Mouse (Mus musculus) liver, embryonic 12.5 days (tissue): ENCODE data around the gene Gm28051. TPM values are rescaled to one million over a fixed set of nuclear protein-coding genes. Genes with fewer than 3 reads are reported as not detected.

Experiments used
- ATAC-seq: fragments of 200-750 bp; cut with Nextera tagmentation; 2 replicates; pipeline ENCODE4 v1.8.0; 2017; ENCODE audit warnings: moderate number of reproducible peaks, mild to moderate bottlenecking, moderate library complexity
- H3K27ac ChIP-seq: fragments of 300-500 bp; sonication (generic); 2 replicates; pipeline ENCODE4 v1.5.1; 2016; ENCODE audit warnings: mild to moderate bottlenecking
- H3K27me3 ChIP-seq: fragments of 300-500 bp; sonication (generic); replicated peaks from 2 replicates; pipeline ENCODE4 v1.6.1; 2016; ENCODE audit warnings: mild to moderate bottlenecking, moderate library complexity
- H3K36me3 ChIP-seq: fragments of 300-500 bp; sonication (generic); 2 replicates; pipeline ENCODE4 v1.6.1; 2016; ENCODE audit warnings: mild to moderate bottlenecking, moderate library complexity
- H3K4me1 ChIP-seq: fragments of 300-500 bp; sonication (generic); 2 replicates; pipeline ENCODE4 v1.6.1; 2016
- H3K4me2 ChIP-seq: fragments of 300-500 bp; sonication (generic); 2 replicates; pipeline ENCODE4 v1.6.1; 2016; ENCODE audit warnings: mild to moderate bottlenecking, moderate library complexity
- H3K4me3 ChIP-seq: fragments of 300-500 bp; sonication (generic); 2 replicates; pipeline ENCODE4 v1.5.1; 2016; ENCODE audit warnings: mild to moderate bottlenecking, moderate library complexity
- H3K9ac ChIP-seq: fragments of 300-500 bp; sonication (generic); 2 replicates; pipeline ENCODE4 v1.6.1; 2016; ENCODE audit warnings: mild to moderate bottlenecking, moderate library complexity
- H3K9me3 ChIP-seq: fragments of 300-500 bp; sonication (generic); replicated peaks from 2 replicates; pipeline ENCODE4 v1.6.1; 2016; ENCODE audit warnings: mild to moderate bottlenecking, moderate library complexity
- WGBS: fragments of 180-500 bp; shearing (Covaris S2); methylation state at CpG from one replicate; pipeline ENCODE4 v1.1.7; 2016; ENCODE audit not compliant: insufficient replicate concordance; 5-methylcytosine and 5-hydroxymethylcytosine counted together
- polyA plus RNA-seq: library from polyadenylated mRNA; unstranded; fragments of >200 nt; fragmentation: Nextera tagmentation; extraction: Ambion mirVana; gene quantifications from 2 replicates; pipeline ENCODE4 v1.2.1, GENCODE M21; 2016

Gene Gm28051
- polyA plus RNA-seq, result 0.48 TPM in 1 of 2 replicates, not detected in the other

DNA sequence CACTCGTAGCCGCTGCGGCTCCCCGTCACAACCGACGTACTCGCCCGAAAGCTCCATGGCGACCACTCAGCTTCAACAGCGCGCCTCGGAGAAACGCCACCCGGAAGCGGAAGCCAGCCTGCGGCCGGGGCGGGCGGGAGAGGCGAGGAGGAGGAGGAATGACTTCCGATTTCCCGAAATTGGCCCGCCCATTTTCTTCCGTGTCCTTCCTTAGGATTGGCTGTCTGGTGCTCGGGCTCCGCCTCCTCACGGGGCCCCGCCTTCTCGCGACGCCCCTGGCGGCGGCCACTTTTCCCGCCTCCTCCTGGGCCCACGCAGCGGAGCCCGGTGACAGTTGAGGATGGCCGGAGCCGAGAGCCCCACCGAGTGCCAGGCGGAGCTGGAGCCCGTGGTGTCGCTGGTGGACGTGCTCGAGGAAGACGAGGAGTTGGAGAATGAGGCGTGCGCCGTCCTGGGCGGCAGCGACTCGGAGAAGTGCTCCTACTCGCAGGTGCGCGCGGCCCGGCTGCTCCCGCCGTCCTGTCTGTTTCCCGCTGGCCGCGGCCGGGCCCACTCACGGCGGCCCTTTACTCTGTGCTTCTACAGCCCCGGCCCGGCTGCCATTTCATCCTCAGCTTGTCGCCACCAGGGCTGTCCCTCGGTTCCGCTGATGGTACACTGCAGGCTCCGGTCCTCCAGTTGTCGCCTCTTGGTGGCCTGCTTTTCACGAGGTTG, at the start of gene Gm28051, which contains the start of the genes Gon7 and Ubr7:
TSS of gene Gm28051 (minus strand) at position 77 of the 714 bp plus-strand sequence.
TSS of gene Gon7 (minus strand) at position 115 of the 714 bp plus-strand sequence.
TSS of gene Ubr7 (plus strand) at position 279 of the 714 bp plus-strand sequence.
- Histone ChIP-seq H3K4me1 (peaks cover 39% of the 10 kb centered on the region), H3K4me3 (peak within 1 kb of the TSS; percentile 91), H3K9me3 (no peaks in the 10 kb centered on the region), H3K36me3 (peaks cover 42% of the 10 kb centered on the region), H3K4me2 (peak within 1 kb of the TSS; percentile 90), H3K27me3 (no peaks in the 10 kb centered on the region), H3K27ac (peak within 1 kb of the TSS; percentile 83), H3K9ac (peak within 1 kb of the TSS; percentile 94)
- 3% methylated on average over 72 of the region's 73 CpGs for WGBS
- peak; percentile 94 for ATAC-seq

DNA sequence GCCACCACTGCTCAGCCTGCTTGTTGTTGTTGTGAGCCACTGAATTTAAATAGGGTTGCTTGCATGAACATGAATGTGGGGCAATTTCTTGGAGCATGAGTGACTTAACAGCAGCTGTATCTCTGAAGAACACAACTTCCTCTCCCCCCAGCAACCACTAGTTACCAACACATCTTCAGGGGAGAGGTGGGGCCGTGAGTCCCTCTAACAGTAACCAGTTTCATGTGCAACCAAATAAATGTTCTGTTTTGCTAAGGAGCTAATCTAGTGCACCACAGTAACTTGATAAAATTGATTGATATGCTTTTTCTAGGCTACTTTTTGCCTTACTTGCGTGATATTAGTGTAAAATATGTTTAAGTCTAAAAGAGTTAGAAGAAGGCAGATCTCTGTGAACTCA, 42.0 kb upstream of the Gm28051 start:
- no peak overlapping the region for H3K4me3 ChIP-seq
- no peaks in the 10 kb centered on the region for H3K27me3 ChIP-seq
- H3K27ac ChIP-seq, result no peak overlapping the region
- H3K9me3 ChIP-seq, result no peaks in the 10 kb centered on the region
- WGBS, result 47% methylated on average over 2 of the region's 2 CpGs
- no peak overlapping the region for H3K9ac ChIP-seq
- ATAC-seq, result no peak
- peaks cover 31% of the 10 kb centered on the region for H3K36me3 ChIP-seq
- no peaks in the 10 kb centered on the region for H3K4me1 ChIP-seq
- no peak overlapping the region for H3K4me2 ChIP-seq

DNA sequence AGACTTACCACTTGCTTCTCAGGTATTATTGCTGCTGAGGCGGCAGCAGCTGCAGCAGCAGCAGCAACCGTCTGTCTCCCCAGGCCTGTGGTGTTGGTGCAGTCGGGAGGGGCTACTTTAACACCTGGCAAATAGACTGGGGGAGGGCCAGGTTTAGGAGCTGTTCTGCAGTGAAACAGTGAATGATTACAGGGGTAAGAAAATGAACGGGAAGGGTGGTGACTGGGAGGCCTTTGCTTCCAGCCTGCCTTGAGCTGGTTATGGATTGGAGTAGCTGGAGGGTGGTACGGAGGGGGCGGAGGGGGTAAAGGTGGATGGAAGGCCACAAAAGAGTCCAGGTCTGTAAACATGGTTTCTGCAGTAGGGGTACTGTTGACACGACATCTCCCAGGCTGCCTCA, 30.4 kb upstream of the Gm28051 start:
- H3K27ac ChIP-seq, result peak overlapping the region; percentile 47
- H3K9me3 ChIP-seq, result no peaks in the 10 kb centered on the region
- H3K9ac ChIP-seq, result no peak overlapping the region
- H3K4me1 ChIP-seq, result no peaks in the 10 kb centered on the region
- ATAC-seq, result peak; percentile 75
- 72% methylated on average over 7 of the region's 7 CpGs for WGBS
- no peaks in the 10 kb centered on the region for H3K27me3 ChIP-seq
- no peak overlapping the region for H3K4me2 ChIP-seq
- H3K4me3 ChIP-seq, result no peak overlapping the region
- peaks cover 88% of the 10 kb centered on the region for H3K36me3 ChIP-seq

DNA sequence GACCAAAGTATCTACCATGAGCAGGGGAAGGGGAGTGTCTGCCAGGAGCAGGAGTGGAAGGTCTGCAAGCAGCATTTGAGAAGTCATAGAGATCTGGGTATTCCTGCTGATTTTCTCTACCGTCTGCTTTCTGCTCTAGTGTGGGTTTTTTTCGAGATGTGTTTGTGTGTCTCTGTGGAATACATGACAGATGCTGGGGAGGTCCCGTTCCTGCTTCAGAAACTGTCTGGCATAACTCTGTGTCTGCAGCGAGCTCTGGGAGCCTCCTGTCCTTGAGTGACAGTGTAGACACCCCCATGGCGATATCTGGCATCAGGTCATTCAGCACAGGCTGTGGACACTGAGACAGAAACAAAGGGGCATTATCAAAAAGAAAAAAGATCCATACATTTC, 28.0 kb upstream of the Gm28051 start:
- Histone ChIP-seq H3K27me3 (no peaks in the 10 kb centered on the region), H3K4me2 (no peak overlapping the region), H3K36me3 (peaks cover 76% of the 10 kb centered on the region), H3K4me3 (no peak overlapping the region), H3K4me1 (no peaks in the 10 kb centered on the region), H3K9me3 (no peaks in the 10 kb centered on the region), H3K9ac (no peak overlapping the region), H3K27ac (no peak overlapping the region)
- 82% methylated on average over 5 of the region's 5 CpGs for WGBS
- no peak for ATAC-seq

- Histone ChIP-seq H3K4me1 (no peaks in the 10 kb centered on the region), H3K27ac (no peak overlapping the region), H3K9me3 (no peaks in the 10 kb centered on the region), H3K4me3 (no peak overlapping the region), H3K36me3 (peaks cover 72% of the 10 kb centered on the region), H3K9ac (no peak overlapping the region), H3K27me3 (no peaks in the 10 kb centered on the region), H3K4me2 (no peak overlapping the region)
- WGBS, result 84% methylated on average over 19 of the region's 19 CpGs
- no peak for ATAC-seq
Observed at GRCm38 (mm10) chr12:102784899-102785592, 27.5 kb upstream of the Gm28051 start.

DNA sequence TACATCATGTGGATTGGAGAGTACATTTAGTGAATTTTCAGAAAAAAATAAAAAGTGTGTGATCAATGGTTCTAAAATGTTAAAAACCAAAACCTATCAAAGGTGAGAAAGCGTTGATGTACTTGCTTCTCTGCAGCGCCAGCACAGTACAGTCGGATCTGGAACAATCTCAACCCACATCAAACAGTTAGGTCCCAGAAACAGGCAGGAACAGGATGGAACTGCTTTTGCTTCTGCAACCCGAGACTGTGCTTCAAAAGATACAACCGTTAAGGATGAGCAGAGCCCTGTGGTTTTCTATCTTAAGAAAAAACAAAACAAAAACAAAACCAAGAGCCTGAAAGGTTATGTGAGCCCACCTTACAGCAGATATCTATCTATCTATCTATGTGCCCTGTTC, 25.3 kb upstream of the Gm28051 start:
- no peak overlapping the region for H3K4me2 ChIP-seq
- H3K27me3 ChIP-seq, result no peaks in the 10 kb centered on the region
- H3K36me3 ChIP-seq, result peaks cover 64% of the 10 kb centered on the region
- WGBS, result 80% methylated on average over 5 of the region's 5 CpGs
- H3K9ac ChIP-seq, result no peak overlapping the region
- no peaks in the 10 kb centered on the region for H3K9me3 ChIP-seq
- no peaks in the 10 kb centered on the region for H3K4me1 ChIP-seq
- no peak overlapping the region for H3K4me3 ChIP-seq
- no peak for ATAC-seq
- H3K27ac ChIP-seq, result no peak overlapping the region

- no peaks in the 10 kb centered on the region for H3K4me1 ChIP-seq
- no peak overlapping the region for H3K4me2 ChIP-seq
- no peak overlapping the region for H3K9ac ChIP-seq
- ATAC-seq, result 0 out of 2 replicates have a peak, but pooled peaks have one; percentile 59
- no peak overlapping the region for H3K27ac ChIP-seq
- no peaks in the 10 kb centered on the region for H3K27me3 ChIP-seq
- H3K9me3 ChIP-seq, result no peaks in the 10 kb centered on the region
- peaks cover 68% of the 10 kb centered on the region for H3K36me3 ChIP-seq
- 50% methylated on average over 3 of the region's 3 CpGs for WGBS
- H3K4me3 ChIP-seq, result no peak overlapping the region
Observed at GRCm38 (mm10) chr12:102779452-102779851, 21.9 kb upstream of the Gm28051 start.

DNA sequence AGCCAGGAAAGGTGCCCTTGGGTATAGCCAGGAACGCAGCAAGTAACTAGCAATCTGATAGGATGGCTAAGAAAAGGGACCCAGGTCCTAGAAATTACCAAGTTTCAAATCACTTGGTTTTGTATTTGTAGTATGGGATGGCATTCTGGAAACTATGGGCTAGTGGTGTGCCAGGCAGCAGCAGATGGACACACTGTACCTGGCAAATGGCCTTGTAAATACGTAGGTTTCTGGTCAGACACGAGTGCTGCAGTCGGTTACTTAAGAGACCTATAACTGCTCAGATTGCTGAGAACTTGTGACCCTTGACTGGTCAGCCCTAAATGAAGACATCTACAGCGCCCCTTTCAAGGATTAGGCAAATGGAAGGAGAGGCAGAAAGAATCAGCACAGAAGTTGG, 20.6 kb upstream of the Gm28051 start:
- no peaks in the 10 kb centered on the region for H3K27me3 ChIP-seq
- H3K9ac ChIP-seq, result no peak overlapping the region
- no peak overlapping the region for H3K4me2 ChIP-seq
- H3K27ac ChIP-seq, result no peak overlapping the region
- peaks cover 67% of the 10 kb centered on the region for H3K36me3 ChIP-seq
- H3K4me3 ChIP-seq, result no peak overlapping the region
- H3K4me1 ChIP-seq, result no peaks in the 10 kb centered on the region
- WGBS, result 84% methylated on average over 5 of the region's 5 CpGs
- no peaks in the 10 kb centered on the region for H3K9me3 ChIP-seq
- no peak for ATAC-seq

GRCm38 (mm10) chr12:102776035-102776434, 18.5 kb upstream of the Gm28051 start:
- WGBS, result 90% methylated on average over 14 of the region's 14 CpGs
- H3K9me3 ChIP-seq, result peaks cover 4% of the 10 kb centered on the region; the same call in 1 of the 2 replicates
- H3K36me3 ChIP-seq, result peaks cover 77% of the 10 kb centered on the region
- ATAC-seq, result no peak
- no peak overlapping the region for H3K9ac ChIP-seq
- H3K27me3 ChIP-seq, result no peaks in the 10 kb centered on the region
- no peaks in the 10 kb centered on the region for H3K4me1 ChIP-seq
- no peak overlapping the region for H3K4me2 ChIP-seq
- H3K4me3 ChIP-seq, result no peak overlapping the region
- H3K27ac ChIP-seq, result no peak overlapping the region

- Histone ChIP-seq H3K4me1 (no peaks in the 10 kb centered on the region), H3K4me2 (no peak overlapping the region), H3K27ac (no peak overlapping the region), H3K9ac (no peak overlapping the region), H3K4me3 (no peak overlapping the region), H3K27me3 (no peaks in the 10 kb centered on the region), H3K9me3 (peaks cover 4% of the 10 kb centered on the region; the same call in 1 of the 2 replicates), H3K36me3 (peaks cover 97% of the 10 kb centered on the region)
- no peak for ATAC-seq
- WGBS, result 85% methylated on average over 5 of the region's 5 CpGs
Observed at GRCm38 (mm10) chr12:102772676-102773075, 15.1 kb upstream of the Gm28051 start.

DNA sequence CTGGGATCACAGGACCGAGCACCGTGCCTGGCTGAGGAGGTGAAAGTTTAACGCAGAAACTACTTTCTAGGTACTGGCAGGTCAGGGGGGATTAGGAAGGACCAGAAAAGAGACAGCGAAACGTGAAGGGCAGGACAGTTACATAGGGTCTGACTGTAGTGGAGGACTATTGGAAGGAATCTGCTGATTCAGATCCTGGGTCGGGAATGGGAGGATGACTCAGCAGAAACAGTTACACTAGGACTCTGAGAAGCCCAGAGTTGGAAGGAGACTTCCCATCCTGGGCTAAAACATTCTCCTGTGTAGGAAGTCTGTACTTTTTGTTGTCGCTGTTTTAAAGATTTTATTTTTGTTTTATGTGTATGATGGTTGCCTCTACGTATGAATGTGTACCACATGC, 14.0 kb upstream of the Gm28051 start:
- Histone ChIP-seq H3K36me3 (peaks cover 97% of the 10 kb centered on the region), H3K27ac (no peak overlapping the region), H3K4me2 (no peak overlapping the region), H3K4me1 (no peaks in the 10 kb centered on the region), H3K9me3 (peaks cover 4% of the 10 kb centered on the region; the same call in 1 of the 2 replicates), H3K9ac (no peak overlapping the region), H3K4me3 (no peak overlapping the region), H3K27me3 (no peaks in the 10 kb centered on the region)
- no peak for ATAC-seq
- 89% methylated on average over 8 of the region's 8 CpGs for WGBS

DNA sequence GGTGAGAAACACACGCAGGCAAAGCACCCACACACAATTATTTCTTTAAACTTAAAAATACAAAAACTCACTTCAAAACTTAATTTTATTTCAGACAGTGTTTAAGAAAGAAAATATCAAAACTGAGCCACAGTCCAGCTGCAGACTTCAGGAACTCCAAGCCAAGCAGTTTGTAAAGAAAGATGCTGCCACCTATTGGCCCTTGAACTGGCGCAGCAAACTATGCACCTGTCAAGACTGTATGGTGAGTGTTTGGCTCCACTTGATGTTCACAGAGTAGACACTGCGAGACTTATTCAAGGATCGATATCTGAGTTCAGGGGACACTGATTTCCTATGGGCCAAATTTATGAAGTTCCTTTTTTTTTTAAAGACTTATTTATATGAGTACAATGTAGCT, 11.4 kb upstream of the Gm28051 start:
- H3K4me2 ChIP-seq, result no peak overlapping the region
- H3K4me1 ChIP-seq, result 0 out of 2 replicates have a peak, but pooled peaks cover under 1% of the 10 kb centered on the region
- 85% methylated on average over 4 of the region's 4 CpGs for WGBS
- H3K27ac ChIP-seq, result no peak overlapping the region
- H3K9me3 ChIP-seq, result peaks cover 4% of the 10 kb centered on the region; the same call in 1 of the 2 replicates
- H3K4me3 ChIP-seq, result no peak overlapping the region
- H3K9ac ChIP-seq, result no peak overlapping the region
- ATAC-seq, result no peak
- H3K36me3 ChIP-seq, result peaks cover 95% of the 10 kb centered on the region
- no peaks in the 10 kb centered on the region for H3K27me3 ChIP-seq
